In genomic region chr3:129532180-129532864, GRCm38 (mm10) we compare ENCODE assay signal across 8 mouse cellular contexts. TPM values are rescaled to one million over a fixed set of nuclear protein-coding genes. Genes with fewer than 3 reads are reported as not detected.
A peak's percentile ranks its signal among the peaks of the same experiment; 100 is the strongest.
DNase-seq lines count a peak whose midpoint lies in the region; ATAC-seq lines count a peak whose summit lies in the region.

Gene Elovl6 (plus strand): TSS chr3:129532355.

- peak within 1 kb of the TSS; percentile 92 for H3K9ac ChIP-seq in embryonic facial prominence, embryonic 15.5 days
- peak within 1 kb of the TSS; percentile 98 for H3K9ac ChIP-seq in heart, embryonic 16.5 days (ENCODE audit: low read length)
- H3K9ac ChIP-seq in liver, embryonic 16.5 days (ENCODE audit: low read depth, low read length): peak within 1 kb of the TSS; percentile 85
- peak within 1 kb of the TSS; percentile 98 for H3K9ac ChIP-seq in neural tube, embryonic 13.5 days

- H3K27ac ChIP-seq in embryonic facial prominence, embryonic 15.5 days (replicated peaks): peak within 1 kb of the TSS; percentile 96
- H3K27ac ChIP-seq in heart, embryonic 16.5 days (ENCODE audit: low read length): peak within 1 kb of the TSS; percentile 95
- H3K27ac ChIP-seq in liver, embryonic 16.5 days (ENCODE audit: low read length): peak within 1 kb of the TSS; percentile 75
- peak within 1 kb of the TSS; percentile 98 for H3K27ac ChIP-seq in neural tube, embryonic 13.5 days (replicated peaks)

- H3K4me1 ChIP-seq in embryonic facial prominence, embryonic 15.5 days: peaks cover 32% of the 10 kb centered on the region
- peaks cover 25% of the 10 kb centered on the region for H3K4me1 ChIP-seq in heart, embryonic 16.5 days (ENCODE audit: control insufficient read depth, insufficient read depth, low read length)
- peaks cover 16% of the 10 kb centered on the region for H3K4me1 ChIP-seq in liver, embryonic 16.5 days (ENCODE audit: control insufficient read depth, low read depth, low read length)
- H3K4me1 ChIP-seq in neural tube, embryonic 13.5 days (replicated peaks): peaks cover 32% of the 10 kb centered on the region

- peak within 1 kb of the TSS; percentile 77 for H3K4me3 ChIP-seq in embryonic facial prominence, embryonic 15.5 days (replicated peaks)
- peak within 1 kb of the TSS; percentile 90 for H3K4me3 ChIP-seq in heart, embryonic 16.5 days (ENCODE audit: low read length)
- H3K4me3 ChIP-seq in liver, embryonic 16.5 days (ENCODE audit: low read depth, low read length): peak within 1 kb of the TSS; percentile 79
- H3K4me3 ChIP-seq in neural tube, embryonic 13.5 days: peak within 1 kb of the TSS; percentile 94

- ATAC-seq in embryonic facial prominence, embryonic 15.5 days (ENCODE audit: insufficient number of reproducible peaks, low FRiP score, low TSS enrichment, low read depth): no peak
- peak; percentile 14 for ATAC-seq in heart, embryonic 16.5 days (replicated peaks; ENCODE audit: extremely low read depth, insufficient read depth, low FRiP score)
- peak; percentile 27 for ATAC-seq in liver, embryonic 16.5 days (ENCODE audit: low read depth)
- ATAC-seq in neural tube, embryonic 13.5 days (ENCODE audit: low read depth): peak; percentile 75

- peak; percentile 64 for DNase-seq in CD4-positive helper T cell, adult 2 months (ENCODE audit: low read depth, low spot score)
- DNase-seq in adrenal gland, postnatal 4 days (ENCODE audit: low spot score in 2 of 2): peak; percentile 19 to 53
- peak; percentile 81 to 84 for DNase-seq in kidney, postnatal 36 days
- DNase-seq in testis, postnatal 14 days (ENCODE audit: low spot score): peak; percentile 66

- under 1% methylated on average over 35 of the region's 35 CpGs for WGBS in embryonic facial prominence, embryonic 15.5 days
- WGBS in heart, embryonic 16.5 days: under 1% methylated on average over 35 of the region's 35 CpGs
- under 1% methylated on average over 35 of the region's 35 CpGs for WGBS in liver, embryonic 16.5 days (ENCODE audit: insufficient replicate concordance)
- WGBS in neural tube, embryonic 13.5 days: under 1% methylated on average over 35 of the region's 35 CpGs

- no peaks in the 10 kb centered on the region for H3K27me3 ChIP-seq in embryonic facial prominence, embryonic 15.5 days
- no peaks in the 10 kb centered on the region for H3K27me3 ChIP-seq in heart, embryonic 16.5 days (ENCODE audit: control insufficient read depth, insufficient read depth, low read length)
- H3K27me3 ChIP-seq in liver, embryonic 16.5 days (ENCODE audit: control insufficient read depth, insufficient read depth, low read depth, low read length): no peaks in the 10 kb centered on the region
- H3K27me3 ChIP-seq in neural tube, embryonic 13.5 days: no peaks in the 10 kb centered on the region

- peak within 1 kb of the TSS; percentile 80 for H3K4me2 ChIP-seq in embryonic facial prominence, embryonic 15.5 days (replicated peaks)
- peak within 1 kb of the TSS; percentile 82 for H3K4me2 ChIP-seq in heart, embryonic 16.5 days (ENCODE audit: low read depth, low read length)
- peak within 1 kb of the TSS; percentile 91 for H3K4me2 ChIP-seq in liver, embryonic 16.5 days (ENCODE audit: low read depth, low read length)
- H3K4me2 ChIP-seq in neural tube, embryonic 13.5 days: peak within 1 kb of the TSS; percentile 69

- no peaks in the 10 kb centered on the region for H3K9me3 ChIP-seq in embryonic facial prominence, embryonic 15.5 days (replicated peaks)
- no peaks in the 10 kb centered on the region for H3K9me3 ChIP-seq in heart, embryonic 16.5 days (replicated peaks; ENCODE audit: control insufficient read depth, low read length)
- H3K9me3 ChIP-seq in liver, embryonic 16.5 days (replicated peaks; ENCODE audit: control insufficient read depth, low read length): no peaks in the 10 kb centered on the region
- no peaks in the 10 kb centered on the region for H3K9me3 ChIP-seq in neural tube, embryonic 13.5 days

- no peaks in the 10 kb centered on the region for H3K36me3 ChIP-seq in embryonic facial prominence, embryonic 15.5 days
- H3K36me3 ChIP-seq in heart, embryonic 16.5 days (ENCODE audit: control insufficient read depth, insufficient read depth): no peaks in the 10 kb centered on the region
- no peaks in the 10 kb centered on the region for H3K36me3 ChIP-seq in liver, embryonic 16.5 days (ENCODE audit: control insufficient read depth, insufficient read depth)
- H3K36me3 ChIP-seq in neural tube, embryonic 13.5 days: no peaks in the 10 kb centered on the region

RNA-seq across cellular contexts. Expression of gene Elovl6, which starts in this region (rescaled TPM):
- 10 to 100 TPM; 19.4 to 24.2 TPM for total RNA-seq in adrenal gland, postnatal 4 days (2021)
- polyA plus RNA-seq in embryonic facial prominence, embryonic 15.5 days (2015; fragmentation: Nextera tagmentation; extraction: Ambion mirVana): 34.2 and 34.6 TPM in 2 replicates
- polyA plus RNA-seq in heart, embryonic 16.5 days (2015; fragmentation: Nextera tagmentation; extraction: Ambion mirVana): 8.2 and 10.2 TPM in 2 replicates
- polyA plus RNA-seq in liver, embryonic 16.5 days (2015; fragmentation: Nextera tagmentation; extraction: Ambion mirVana): 11.0 and 15.0 TPM in 2 replicates
- polyA plus RNA-seq in neural tube, embryonic 13.5 days (2015; fragmentation: Nextera tagmentation; extraction: Ambion mirVana): 30.4 and 30.8 TPM in 2 replicates
